ENCODE assay signal across 23 mouse cellular contexts in the genomic region with DNA sequence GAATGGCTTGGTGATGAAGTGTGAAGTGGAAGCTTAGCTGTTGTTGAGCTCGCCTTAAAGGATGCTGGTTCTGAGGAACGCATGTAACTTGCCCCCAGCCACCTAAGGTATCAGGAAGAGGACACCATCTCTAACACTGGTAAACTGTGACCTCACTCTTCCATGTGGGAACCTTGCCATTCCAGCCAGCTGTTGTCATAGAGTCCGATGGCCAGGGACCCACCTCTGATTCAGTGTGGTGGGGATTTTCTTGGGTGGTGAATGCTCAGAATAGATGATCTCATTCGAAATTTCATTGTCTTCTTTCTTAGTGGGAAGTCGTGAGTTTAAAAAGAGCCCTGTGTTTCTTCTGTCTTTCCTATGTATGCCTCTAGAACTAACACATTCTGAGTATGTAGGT.
"Had no signal": no experiment of that assay in that cellular context is flagged by ENCODE, and none has a peak within 500 bp of the region (broad histone marks: within the 10 kb centered on the region; RNA-seq: fewer than 3 reads in every experiment).

No protein-coding gene starts in this region.

- H3K27ac ChIP-seq: heart, adult 2 months; heart, embryonic 13.5 days; heart, embryonic 15.5 days; hindbrain, embryonic 13.5 days; hindbrain, postnatal 0 days; kidney, embryonic 15.5 days; kidney, postnatal 0 days; limb, embryonic 13.5 days; limb, embryonic 15.5 days; liver, embryonic 14.5 days had no signal

- H3K36me3 ChIP-seq: hindbrain, embryonic 15.5 days had no signal

- DNase-seq: gastrocnemius, postnatal 36 days; heart, adult 11 months; heart, adult 2 months; heart, postnatal 14 days; heart, postnatal 36 days; kidney, adult 11 months; kidney, adult 2 months; kidney, adult 9 months; kidney, postnatal 14 days; kidney, postnatal 36 days; layer of hippocampus, adult 9-11 months; layer of hippocampus, postnatal 36 days; left cerebral cortex, postnatal 4 days had no signal

- H3K4me3 ChIP-seq: heart, adult 2 months; heart, embryonic 13.5 days; heart, embryonic 15.5 days; hindbrain, embryonic 13.5 days; hindbrain, embryonic 15.5 days; kidney, embryonic 15.5 days; limb, embryonic 13.5 days; limb, embryonic 15.5 days had no signal

- H3K27me3 ChIP-seq: heart, embryonic 13.5 days; heart, embryonic 15.5 days; hindbrain, embryonic 13.5 days; hindbrain, embryonic 15.5 days; kidney, embryonic 15.5 days; limb, embryonic 13.5 days; limb, embryonic 15.5 days had no signal
